Mouse (Mus musculus) erythroblast, adult 5-6 weeks (primary cell): Measurements from ENCODE around the gene Cutal. TPM values are rescaled to one million over a fixed set of nuclear protein-coding genes. Genes with fewer than 3 reads are reported as not detected.
A peak's percentile ranks its signal among the peaks of the same experiment; 100 is the strongest.

Experiments used
- ATAC-seq: replicated peaks from 2 replicates; pipeline ENCODE4 v1.8.0; 2016; ENCODE audit warnings: moderate number of reproducible peaks, mild to moderate bottlenecking, moderate TSS enrichment, inconsistent platforms; ENCODE audit not compliant: poor library complexity, low FRiP score, severe bottlenecking
- total RNA-seq, 2 experiments: library from RNA; stranded (forward) in 1 of 2; stranded (reverse) in 1 of 2; fragments of 150-400 nt in 1 of 2; fragments of 200-764, 138-1000 nt in 1 of 2; gene quantifications; 2 replicates each; pipeline versions ENCODE4 v1.2.3 to v1.2.4; 2015 to 2017; ENCODE audit warnings: low replicate concordance in 2 of 2

Gene Cutal
- total RNA-seq, 2 experiments from 2014 or later = not detected

DNA sequence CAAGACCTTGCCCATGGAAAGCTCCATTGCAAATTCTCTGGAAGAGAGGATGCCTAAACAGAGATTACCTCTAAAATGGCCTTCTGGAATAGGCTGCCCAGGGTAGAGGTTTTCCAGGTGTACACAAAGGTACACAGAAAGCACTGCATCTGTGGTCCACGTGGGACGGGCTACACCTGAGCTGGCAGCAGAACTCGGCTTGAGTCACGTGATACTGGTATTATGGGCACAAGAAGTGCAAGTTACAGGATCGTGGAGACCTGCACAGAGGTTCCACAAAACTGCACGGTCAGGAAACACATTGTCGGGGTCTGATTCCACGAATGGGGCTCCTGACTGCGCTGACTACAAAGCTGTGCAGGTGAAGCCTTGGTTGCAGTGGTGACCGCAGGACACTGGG, 5.9 kb downstream of the Cutal start:
- no peak for ATAC-seq

DNA sequence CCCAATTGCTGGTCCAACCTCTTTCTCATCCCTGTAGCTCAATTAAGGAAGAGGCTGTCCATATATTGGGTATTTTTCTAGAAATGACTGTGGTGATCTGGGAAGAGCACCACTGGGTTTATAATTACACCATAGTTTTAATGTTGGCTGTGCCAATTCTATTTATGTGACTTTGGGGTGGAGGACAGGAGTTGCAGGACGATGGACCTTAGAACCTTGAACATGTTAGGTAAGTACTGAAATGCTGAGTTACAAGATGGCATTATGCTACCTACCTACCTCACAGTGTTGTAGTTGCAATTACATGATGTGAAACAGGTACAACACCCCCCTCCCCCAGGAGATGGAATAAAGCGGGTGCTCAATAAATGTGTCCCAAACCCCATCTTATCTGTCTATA, 8.6 kb downstream of the Cutal start:
- ATAC-seq = no peak

DNA sequence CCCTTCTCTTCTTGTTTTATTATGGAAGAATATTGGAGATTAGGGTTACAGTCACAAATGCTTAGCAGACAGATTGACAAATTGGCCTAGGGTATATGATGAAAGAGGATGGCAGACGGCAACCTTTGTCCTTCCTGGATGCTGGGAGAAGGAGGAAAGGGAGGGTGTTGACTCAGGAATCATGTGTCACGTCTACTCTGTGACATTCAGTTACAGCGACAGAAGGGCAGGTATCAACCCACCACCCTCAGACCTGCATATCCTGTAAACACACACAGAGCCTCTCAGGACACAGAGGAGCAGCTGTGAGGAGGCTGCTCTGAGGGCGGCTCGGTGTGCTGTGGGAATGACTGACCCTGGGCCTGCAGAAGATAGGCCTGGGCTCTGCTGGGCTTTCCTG, 9.0 kb downstream of the Cutal start:
- no peak for ATAC-seq

DNA sequence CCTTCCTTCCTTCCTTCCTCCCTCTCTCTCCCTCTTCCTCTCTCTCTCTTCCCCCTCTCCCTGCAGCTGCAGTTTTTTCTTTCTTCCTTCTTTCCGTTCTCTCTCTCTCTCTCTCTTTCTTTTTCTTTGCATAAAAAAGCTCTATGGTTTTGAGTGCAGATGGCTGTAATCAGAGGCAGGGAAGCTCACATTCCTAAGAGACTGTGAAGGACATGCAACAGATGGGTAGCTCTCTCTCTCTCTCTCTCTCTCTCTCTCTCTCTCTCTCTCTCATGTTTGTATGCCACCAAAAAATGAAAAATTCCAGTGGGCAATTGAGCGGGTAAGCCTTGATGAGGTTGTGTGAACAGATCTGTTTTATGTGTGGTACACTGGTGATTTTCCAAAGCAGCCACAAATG, 10.0 kb downstream of the Cutal start:
- ATAC-seq = no peak

DNA sequence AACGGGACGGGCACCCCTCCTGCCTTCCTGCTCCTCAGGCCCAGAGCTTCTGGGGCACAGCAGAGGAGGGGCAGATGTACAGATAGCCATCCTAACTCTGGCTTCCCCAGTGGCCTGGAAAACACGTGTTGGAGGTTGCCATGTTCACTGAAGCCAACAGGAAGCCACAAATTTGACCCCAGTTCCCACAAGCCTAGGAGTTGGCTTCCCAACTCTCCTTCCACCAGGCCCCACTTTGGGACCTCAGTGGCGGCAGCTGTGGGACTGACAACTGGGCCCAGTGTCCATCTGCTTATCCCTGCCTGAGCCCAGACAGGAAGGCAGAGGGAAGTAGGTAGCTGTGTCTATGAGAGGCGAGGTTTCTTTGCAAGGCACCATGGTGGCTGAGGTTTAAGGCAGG, 19.8 kb downstream of the Cutal start:
- ATAC-seq = no peak

DNA sequence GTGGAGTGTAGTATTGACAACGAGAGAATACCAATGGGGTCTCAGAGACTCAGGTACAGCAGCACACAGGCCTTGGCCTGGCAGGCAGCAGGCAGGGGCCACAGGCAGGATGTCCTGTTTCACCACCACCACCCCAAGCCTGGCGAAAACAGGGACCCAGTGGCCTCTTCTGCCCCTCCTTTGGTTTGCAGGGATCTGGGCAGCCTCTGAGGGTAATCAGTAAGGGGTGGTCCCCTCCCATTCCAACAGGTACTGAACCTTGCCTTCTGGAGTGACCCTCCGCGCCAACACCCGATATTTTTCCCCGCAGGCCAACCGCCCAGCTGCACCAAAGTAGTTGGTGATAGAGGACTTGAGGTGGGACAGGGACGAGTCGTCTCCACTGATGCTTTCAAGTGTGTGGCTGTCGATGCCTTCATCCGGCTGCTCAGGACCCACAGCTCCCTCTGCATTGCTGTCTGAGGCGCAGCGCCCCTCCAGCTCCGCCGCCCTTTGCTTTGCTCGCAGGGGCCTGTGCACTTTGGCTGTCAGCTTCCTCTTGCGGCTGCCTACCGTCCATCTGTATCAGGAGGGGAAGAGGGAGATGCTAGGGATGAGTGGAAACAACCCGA, 21.4 kb downstream of the Cutal start:
- ATAC-seq = no peak

DNA sequence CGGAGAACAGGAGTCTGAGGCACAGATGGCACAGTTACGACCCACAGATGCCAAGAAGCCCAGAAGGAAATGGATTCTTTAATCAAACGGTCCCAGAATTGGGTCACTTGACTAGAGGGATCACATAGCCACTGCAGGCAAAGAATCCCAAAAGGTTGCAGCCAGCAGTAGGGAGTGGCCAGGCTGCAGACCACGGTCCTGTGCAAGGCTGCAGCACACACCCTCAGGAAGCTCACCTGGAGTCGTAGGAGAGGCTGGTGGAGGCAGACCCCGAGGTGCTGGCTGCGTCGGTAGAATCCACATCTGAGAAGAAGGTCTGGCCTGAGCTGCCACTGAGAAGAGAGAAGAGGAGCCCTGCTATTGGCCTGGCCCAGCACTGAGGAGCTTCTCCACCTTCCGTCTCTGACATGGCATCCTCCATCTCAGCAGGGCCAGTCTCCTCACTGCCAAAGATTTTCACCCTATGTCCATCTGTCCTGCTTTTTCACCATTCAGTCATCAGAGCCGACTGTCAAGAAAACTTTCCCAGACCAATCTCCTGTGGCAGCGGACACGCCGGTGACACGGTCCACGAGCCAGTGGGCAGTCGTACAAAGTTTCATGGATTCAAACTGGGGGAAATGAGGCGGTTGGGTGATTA, 22.7 kb downstream of the Cutal start:
- ATAC-seq = no peak

DNA sequence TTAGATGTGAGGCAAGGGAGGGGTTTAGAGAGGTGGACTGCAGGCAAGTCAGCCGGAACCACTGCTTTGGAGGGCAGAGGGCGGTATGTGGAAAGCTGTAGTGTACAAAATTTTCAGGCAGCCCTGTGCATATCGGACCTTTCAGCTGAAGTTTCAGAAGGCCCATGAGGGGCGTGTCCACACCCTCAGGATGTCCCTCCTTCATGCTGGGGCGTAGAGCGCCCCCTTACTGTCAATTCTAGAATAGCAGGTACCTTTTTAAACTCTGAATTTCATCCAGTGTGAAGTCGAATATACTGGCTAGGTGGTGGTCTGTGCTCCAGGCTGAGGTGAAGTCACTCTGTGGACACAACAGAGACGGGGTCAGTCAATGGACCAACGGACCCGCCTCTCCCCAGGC, 23.6 kb downstream of the Cutal start:
- peak; percentile 52 for ATAC-seq

DNA sequence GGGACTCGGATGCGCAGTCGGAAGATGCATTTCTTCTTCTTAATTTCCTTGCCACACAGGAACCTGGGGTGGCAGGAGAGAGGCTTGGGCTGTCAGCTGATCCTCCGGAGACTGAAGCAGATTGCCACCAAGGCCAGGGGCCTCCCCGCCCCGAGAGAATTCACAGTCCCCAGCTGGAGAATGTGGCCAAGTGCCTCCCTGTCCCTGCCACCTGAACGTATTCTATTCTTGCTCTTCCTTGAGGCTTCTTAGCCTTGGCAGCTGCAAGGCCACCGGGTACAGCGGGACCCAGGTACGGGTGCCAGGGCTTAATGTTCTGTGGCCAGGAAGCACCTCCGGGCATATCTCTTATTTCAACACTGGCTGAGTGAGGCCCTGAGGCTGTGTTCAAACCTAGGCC, 25.5 kb downstream of the Cutal start:
- ATAC-seq = no peak

DNA sequence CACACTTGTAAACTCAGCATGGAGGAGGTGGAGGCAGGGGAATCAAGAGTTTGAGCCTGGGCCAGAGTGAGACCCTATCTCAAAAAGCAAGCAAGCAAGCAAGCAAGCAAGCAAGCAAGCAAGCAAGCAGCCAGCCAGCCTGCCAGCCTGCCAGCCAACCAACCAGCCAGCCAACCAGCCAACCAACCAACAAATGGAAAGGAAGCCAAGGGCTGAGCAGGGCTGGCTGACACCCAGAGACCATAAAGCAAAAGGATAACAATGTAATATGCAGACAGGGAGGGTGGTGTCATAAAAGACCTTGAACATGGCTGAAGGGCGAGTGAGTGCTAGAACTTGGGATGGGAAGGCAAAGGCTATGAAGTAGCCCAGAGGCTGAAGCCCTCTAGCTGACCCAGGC, 26.2 kb downstream of the Cutal start:
- no peak for ATAC-seq

DNA sequence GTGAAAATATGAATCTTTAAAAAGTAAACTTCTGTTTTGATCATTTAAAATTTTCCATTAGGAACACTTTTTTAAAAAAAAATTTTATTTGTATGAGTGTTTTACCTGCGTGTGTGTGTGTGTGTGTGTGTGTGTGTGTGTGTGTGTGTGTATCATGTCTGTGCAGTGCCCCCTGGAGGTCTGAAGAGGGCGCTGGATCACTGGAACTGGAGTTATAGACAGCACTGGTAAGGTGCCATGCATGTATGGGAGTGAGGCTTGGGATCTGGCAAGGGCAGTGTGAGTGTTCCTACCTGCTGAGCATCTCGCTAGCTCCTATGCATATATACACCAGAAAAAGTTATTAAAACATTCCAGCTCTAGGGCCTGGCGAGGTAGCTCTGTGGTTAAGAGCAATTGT, 27.5 kb downstream of the Cutal start:
- ATAC-seq = no peak

DNA sequence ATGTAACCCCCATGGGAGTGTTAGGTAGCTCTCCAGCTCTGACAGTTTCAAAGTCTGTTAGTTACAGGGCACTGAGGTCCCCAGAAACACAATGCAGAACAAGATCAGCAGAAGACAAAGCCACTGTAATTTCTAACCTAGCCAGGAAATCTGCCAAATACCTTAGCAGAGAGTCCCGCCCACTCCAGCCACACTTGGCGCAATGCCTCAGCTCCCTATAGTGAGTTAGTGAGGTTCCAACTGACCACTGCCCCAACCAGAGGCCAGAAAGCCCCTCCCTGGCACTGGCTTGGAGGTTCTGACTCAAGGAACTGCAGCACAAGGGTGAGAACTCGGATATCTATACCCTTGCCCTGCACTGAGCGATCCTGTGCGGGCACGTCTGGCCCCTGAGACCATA, 28.5 kb downstream of the Cutal start:
- ATAC-seq = no peak

DNA sequence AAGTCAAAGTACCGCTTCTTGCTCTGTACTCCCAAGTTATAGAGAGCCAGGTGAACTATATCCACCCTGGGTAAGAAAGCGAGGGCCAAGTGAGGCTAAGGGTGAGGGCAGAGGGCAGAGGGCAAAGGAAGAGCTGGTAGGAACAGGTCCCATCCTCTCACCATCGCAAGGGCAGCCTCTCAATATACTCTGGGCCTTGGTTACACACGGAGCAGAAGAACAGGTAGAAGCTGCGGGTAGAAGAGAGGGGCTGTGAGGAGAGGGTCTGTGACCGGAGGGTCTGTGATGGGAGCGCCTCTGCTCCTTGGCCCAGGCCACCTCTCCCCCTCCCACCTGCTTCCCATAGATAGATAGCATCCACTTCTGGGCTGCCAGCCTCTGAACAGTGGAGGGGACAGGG, 29.0 kb downstream of the Cutal start:
- ATAC-seq = no peak

DNA sequence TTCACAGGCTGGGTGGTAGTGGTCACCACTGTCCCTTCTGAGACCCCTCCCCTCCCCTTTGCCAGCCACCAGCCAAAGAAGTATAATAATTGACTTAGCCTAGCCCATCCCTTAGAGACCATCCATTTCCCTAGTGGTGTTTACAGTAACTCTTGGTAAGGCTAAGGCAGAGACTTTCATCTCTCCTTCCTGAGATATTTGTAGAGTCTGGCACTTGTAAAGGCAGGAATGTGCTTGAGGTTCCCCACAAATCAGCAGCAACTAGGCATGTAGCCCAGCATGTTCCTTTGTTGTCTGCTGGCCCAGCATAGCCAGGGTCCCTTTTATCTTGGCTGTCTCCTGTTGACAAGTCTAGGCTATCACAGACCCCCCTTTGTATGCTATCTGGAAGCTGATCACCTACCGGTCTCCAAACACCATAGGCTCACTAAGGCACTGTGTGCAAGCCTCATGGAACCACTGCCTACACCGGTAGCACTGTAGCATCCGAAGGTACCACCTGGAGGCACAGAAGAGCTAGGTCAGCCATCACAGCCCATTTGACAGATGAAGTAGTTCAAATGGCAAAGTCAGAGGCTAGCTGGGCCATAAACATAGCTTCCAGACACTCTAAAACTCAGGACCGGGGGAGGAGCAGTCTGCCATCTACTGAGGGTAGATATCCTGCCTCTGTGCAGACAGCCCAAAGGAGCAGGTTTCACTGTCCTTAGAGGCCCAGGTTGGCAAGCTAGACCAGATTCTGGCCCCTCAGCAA, 29.6 kb downstream of the Cutal start:
- ATAC-seq = no peak

DNA sequence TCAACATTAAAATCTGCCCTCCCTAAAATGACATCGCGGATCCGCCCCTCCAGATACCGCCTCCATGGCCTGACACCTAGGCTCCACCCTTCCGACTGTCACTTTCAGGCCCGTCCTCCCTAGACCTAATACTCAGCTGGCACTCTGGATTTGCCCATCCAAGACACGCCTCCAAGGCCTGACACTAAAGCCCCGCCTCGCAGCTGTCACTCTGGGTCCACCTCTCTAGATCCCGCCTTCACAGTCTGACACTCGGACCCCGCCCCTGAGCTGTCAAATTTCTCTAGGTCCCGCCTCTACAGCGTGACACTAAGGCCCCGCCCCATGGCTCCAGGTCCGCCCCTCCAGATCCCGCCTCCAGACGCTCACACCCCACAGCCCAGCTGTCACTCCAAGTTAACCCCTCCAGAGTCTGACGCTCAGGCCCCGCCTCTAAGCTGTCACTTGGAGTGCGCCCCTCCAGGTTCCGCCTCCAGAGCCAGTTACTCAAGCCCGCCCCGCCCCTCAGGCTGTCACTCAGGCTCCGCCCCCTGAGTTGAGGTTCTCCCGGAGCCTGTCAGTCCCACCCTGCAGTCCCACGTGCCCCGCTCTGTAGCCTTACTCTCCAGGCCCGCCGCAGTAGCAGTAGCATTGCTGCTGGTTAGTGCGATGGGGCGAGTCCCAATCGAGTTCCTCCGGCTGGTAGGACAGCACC, 30.8 kb downstream of the Cutal start:
- ATAC-seq = peak; percentile 88

DNA sequence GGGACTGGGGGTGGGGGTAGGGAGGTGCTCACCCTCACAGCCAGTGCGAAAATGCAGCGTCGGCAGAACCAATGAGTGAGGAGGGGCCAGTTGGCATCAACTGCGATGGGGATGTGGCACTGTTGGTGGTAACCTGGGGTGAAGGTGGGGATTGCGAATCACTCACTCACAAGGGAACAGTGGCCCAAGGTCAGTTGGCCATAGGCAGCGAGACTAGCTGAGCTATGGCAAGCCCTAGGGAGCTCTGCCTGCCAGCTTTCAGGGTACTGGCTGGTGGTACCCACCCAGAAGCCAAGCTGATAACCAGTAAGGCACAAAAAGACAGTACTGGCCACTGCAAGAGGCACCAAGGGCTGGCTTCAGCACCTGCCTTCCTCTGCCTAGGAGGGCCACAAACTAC, 32.2 kb downstream of the Cutal start:
- no peak for ATAC-seq

DNA sequence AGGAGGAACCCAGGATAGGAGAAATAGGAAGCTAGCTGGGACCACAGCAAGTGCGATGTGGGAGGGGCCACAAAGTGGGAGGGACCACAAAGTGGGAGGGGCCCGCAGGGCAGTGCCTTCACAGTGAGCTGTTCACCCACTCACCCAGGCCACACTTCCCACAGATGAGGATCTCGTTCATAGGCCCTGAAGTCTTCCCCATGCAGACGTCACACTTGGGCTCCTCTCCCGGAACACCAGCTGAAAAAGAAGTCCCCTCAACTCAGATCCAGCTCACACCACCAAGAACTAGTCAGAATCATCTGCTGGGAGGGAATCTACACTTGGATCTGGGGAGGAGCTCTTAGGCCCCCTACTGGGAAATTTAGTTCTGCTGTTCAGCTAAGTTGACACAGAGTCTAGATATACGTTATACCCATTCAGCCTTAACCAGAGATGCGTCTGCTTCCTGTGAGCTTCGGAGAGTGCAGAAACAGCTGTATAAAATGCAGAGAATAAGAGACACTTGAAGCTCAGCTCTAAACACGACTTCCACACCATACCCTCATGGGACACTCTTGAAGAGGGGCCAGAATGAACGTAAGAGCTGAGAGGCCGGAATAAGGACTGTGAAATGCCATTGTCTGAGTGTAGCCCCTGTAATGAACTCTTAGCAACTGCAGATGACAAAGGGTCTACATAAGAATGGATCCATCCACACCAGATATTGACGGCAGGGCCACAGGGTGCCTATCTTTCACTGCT, 32.8 kb downstream of the Cutal start:
- no peak for ATAC-seq

DNA sequence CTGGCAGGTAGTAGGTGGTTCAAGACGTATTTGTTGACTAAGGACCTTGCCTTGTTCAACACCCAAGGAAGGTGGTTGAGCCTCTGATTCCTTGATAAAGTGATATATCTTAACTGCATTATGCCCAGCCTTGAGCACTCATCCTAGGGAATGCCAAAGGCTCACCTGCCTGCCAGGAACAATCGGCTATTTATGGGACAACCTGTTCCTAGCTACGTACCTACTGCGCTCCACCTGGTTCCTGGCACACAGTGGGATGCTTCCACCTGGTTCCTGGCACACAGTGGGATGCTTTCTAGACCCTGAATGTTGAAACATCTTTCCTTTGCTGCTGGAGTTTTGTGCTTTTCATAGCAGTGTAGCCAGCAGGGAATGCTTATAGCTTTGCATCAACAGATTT, 35.5 kb downstream of the Cutal start:
- ATAC-seq = no peak

DNA sequence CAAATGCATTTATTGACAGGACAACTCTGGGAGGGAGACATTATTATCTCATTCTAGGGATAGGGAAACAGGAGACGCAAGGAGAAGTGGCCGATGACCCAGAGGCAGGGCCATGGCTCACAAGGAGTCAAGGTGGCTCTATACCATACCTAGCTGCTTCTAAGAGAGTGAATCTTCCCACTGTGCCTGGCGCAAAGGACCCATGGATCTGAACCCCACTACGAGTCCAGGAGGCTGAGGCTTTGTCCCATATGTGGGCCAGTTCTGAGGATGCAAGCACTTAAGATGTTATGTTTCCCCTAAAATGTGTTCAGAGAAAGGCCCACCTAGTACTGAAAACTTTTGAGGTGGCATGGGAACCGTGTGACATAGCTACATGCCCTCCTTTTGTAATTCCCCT, 37.7 kb downstream of the Cutal start:
- ATAC-seq = no peak

DNA sequence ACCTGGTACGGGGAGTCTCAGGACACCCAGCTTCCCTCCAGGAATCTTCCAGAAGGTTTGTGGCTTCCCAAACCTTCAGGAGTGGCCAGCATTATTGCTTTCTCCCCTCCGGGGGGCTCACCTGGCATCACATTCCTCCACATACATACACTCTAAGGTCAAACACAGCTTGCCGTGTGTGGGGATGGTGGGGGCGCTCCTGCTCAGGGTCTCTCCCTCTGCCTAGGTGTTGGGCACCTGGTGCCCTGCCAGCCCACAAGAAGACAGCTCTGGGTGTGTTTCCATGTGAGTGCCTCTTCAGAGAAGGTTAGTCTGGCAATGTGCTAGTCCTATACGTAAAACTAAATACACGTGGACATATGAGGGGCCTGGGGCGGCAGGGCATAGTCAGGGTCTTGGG, 38.4 kb downstream of the Cutal start:
- ATAC-seq = no peak
